Mouse (Mus musculus) stomach, postnatal 0 days (tissue): ENCODE measurements around the gene Copz1.

Experiments
- CTCF ChIP-seq: IDR thresholded peaks from 2 replicates; pipeline ENCODE4 v1.5.1; 2016; ENCODE audit warnings: antibody characterized with exemption, low read depth, mild to moderate bottlenecking, moderate library complexity
- EP300 ChIP-seq: optimal IDR thresholded peaks from 2 replicates; pipeline ENCODE3; 2016; ENCODE audit warnings: antibody characterized with exemption

GRCm38 (mm10) chr15:103308056-103308875 lies 35.8 kb downstream of the Copz1 start:
- TF ChIP-seq EP300 (no peak), CTCF (peak; percentile 65)
